Mouse (Mus musculus): ENCODE results near the gene Arpc2. TPM values are rescaled to one million over a fixed set of nuclear protein-coding genes. Genes with fewer than 3 reads are reported as not detected.

Gene Arpc2
- total and polyA plus RNA-seq, 3 experiments, result 234 to 522 (median 455) TPM

- in situ Hi-C loops (cut with MboI; ENCODE audit: low pct_ligation_motif_present, low pct_unique_long_range_greater_than_20kb, low sequenced_read_pairs), result loop anchor here (5.0 kb wide), 1 partner anchor 78 kb away; the partner anchor contains the start of gene Ctdsp1
- H3K4me3 ChIP-seq (replicated peaks in 1 of 3; ENCODE audit: low read depth in 2 of 3, low read length in 2 of 3, poor library complexity in 1 of 3), result no peak overlapping the region
These were observed 78.9 kb downstream of the Arpc2 start for GRCm38 (mm10) chr1:74314796-74315195.

GRCm38 (mm10) chr1:74316114-74316827, 80.4 kb downstream of the Arpc2 start:
- dilution Hi-C loops (cut with MboI; ENCODE audit: extremely low pct_ligation_motif_present, extremely low pct_unique_long_range_greater_than_20kb, low sequenced_read_pairs) (no loop called here), in situ Hi-C loops (cut with MboI; ENCODE audit: low pct_ligation_motif_present, low pct_unique_long_range_greater_than_20kb, low sequenced_read_pairs) (no loop called here)
- Histone ChIP-seq H3K4me2 (ENCODE audit: insufficient read depth, low read depth, poor library complexity, severe bottlenecking) (no peak overlapping the region), H3K4me3 (replicated peaks in 1 of 3; ENCODE audit: low read depth in 2 of 3, low read length in 2 of 3, poor library complexity in 1 of 3) (no peak overlapping the region), H3K9ac (ENCODE audit: insufficient read depth, low read depth) (no peak overlapping the region), H3K27me3 (replicated peaks) (no peaks in the 10 kb centered on the region), H3K9me3 (replicated peaks; ENCODE audit: low read length) (peaks cover 3% of the 10 kb centered on the region), H3K4me1 (ENCODE audit: control insufficient read depth in 1 of 2, insufficient read depth in 2 of 2) (peaks cover 16 to 44% of the 10 kb centered on the region in 2 experiments), H3K27ac (ENCODE audit: insufficient read depth, low read depth) (no peak overlapping the region), H3K79me2 (replicated peaks; ENCODE audit: control insufficient read depth, extremely low read depth, insufficient read depth, poor library complexity, severe bottlenecking) (no peaks in the 10 kb centered on the region; the same call in 1 of the 2 replicates), H3K36me3 (replicated peaks in 1 of 2; ENCODE audit: control insufficient read depth in 1 of 2, insufficient read depth in 1 of 2, low read length in 1 of 2) (no peaks in the 10 kb centered on the region)
- DNase-seq (ENCODE audit: extremely low read depth), result no peak
- TF ChIP-seq TBP (conservative IDR thresholded peaks at IDR 0.05; ENCODE audit: low read depth, low read length), result no peak
- no peak for TF ChIP-seq CHD2 (IDR thresholded peaks at IDR 0.05; ENCODE audit: low read length)

More at GRCm38 (mm10) chr1:74314796-74315195, 78.9 kb downstream of the Arpc2 start:
- Histone ChIP-seq H3K36me3 (replicated peaks in 1 of 2; ENCODE audit: control insufficient read depth in 1 of 2, insufficient read depth in 1 of 2, low read length in 1 of 2) (no peaks in the 10 kb centered on the region), H3K27ac (ENCODE audit: insufficient read depth, low read depth) (no peak overlapping the region), H3K4me2 (ENCODE audit: insufficient read depth, low read depth, poor library complexity, severe bottlenecking) (no peak overlapping the region), H3K9ac (ENCODE audit: insufficient read depth, low read depth) (no peak overlapping the region), H3K4me1 (ENCODE audit: control insufficient read depth in 1 of 2, insufficient read depth in 2 of 2) (peaks cover 16 to 48% of the 10 kb centered on the region in 2 experiments), H3K27me3 (replicated peaks) (no peaks in the 10 kb centered on the region), H3K9me3 (replicated peaks; ENCODE audit: low read length) (no peaks in the 10 kb centered on the region), H3K79me2 (replicated peaks; ENCODE audit: control insufficient read depth, extremely low read depth, insufficient read depth, poor library complexity, severe bottlenecking) (no peaks in the 10 kb centered on the region; the same call in 1 of the 2 replicates)
- dilution Hi-C loops (cut with MboI; ENCODE audit: extremely low pct_ligation_motif_present, extremely low pct_unique_long_range_greater_than_20kb, low sequenced_read_pairs), result no loop called here
- TF ChIP-seq UBTF (IDR thresholded peaks at IDR 0.05; ENCODE audit: low read depth, low read length), result no peak
- no peak for TF ChIP-seq IRF4 (IDR thresholded peaks at IDR 0.05; ENCODE audit: low read depth, low read length)
- no peak for TF ChIP-seq MEF2A (IDR thresholded peaks at IDR 0.05; ENCODE audit: borderline replicate concordance, low read depth, low read length)
- no peak for TF ChIP-seq PAX5 (IDR thresholded peaks at IDR 0.05; ENCODE audit: low read length)
- TF ChIP-seq NRF1 (IDR thresholded peaks at IDR 0.05; ENCODE audit: low read depth, low read length), result no peak
- no peak for TF ChIP-seq ZC3H11A (IDR thresholded peaks at IDR 0.05; ENCODE audit: low read depth, low read length)
- no peak for TF ChIP-seq RAD21 (IDR thresholded peaks at IDR 0.05; ENCODE audit: low read depth, low read length)
- no peak for TF ChIP-seq POLR2AphosphoS2 (IDR thresholded peaks at IDR 0.05; ENCODE audit: low read depth, low read length)
- no peak for TF ChIP-seq ZMIZ1 (IDR thresholded peaks at IDR 0.05; ENCODE audit: low read depth, low read length)
- TF ChIP-seq MAFK (IDR thresholded peaks at IDR 0.05; ENCODE audit: insufficient replicate concordance, low read length), result no peak
- TF ChIP-seq POLR2A (IDR thresholded peaks at IDR 0.05; ENCODE audit: low read depth, low read length), result no peak
- no peak for TF ChIP-seq SMC3 (IDR thresholded peaks at IDR 0.05; ENCODE audit: low read depth, low read length)
- no peak for TF ChIP-seq USF2 (conservative IDR thresholded peaks at IDR 0.05; ENCODE audit: low read depth, low read length)
- no peak for TF ChIP-seq TCF12 (IDR thresholded peaks at IDR 0.05; ENCODE audit: low read depth, low read length)
- no peak for TF ChIP-seq USF1 (IDR thresholded peaks at IDR 0.05; ENCODE audit: low read depth, low read length)
- TF ChIP-seq ELF1 (IDR thresholded peaks at IDR 0.05; ENCODE audit: low read depth, low read length), result no peak
- TF ChIP-seq HCFC1 (IDR thresholded peaks at IDR 0.05; ENCODE audit: low read depth, low read length), result no peak
- TF ChIP-seq KAT2A (IDR thresholded peaks at IDR 0.05; ENCODE audit: insufficient replicate concordance, low read length), result no peak
- no peak for TF ChIP-seq E2F4 (IDR thresholded peaks at IDR 0.05; ENCODE audit: insufficient replicate concordance, low read depth, low read length)
- no peak for DNase-seq (ENCODE audit: extremely low read depth)

Other genes with a start within 250 kb of the Arpc2 start
- 0.89 and 1.0 TPM in 2 replicates for gene Tns1, start 111.6 kb upstream of the Arpc2 start, total RNA-seq (2012; rRNA removed)
- 0.40 and 0.89 TPM in 2 replicates for gene Tns1, start 111.6 kb upstream of the Arpc2 start, total RNA-seq (2014; rRNA removed)
- 2.5 and 3.6 TPM in 2 replicates for gene Tns1, start 111.6 kb upstream of the Arpc2 start, polyA plus RNA-seq (2012; ENCODE audit: insufficient read length, low read depth)
- not detected in 2 replicates for gene Rufy4, start 110.5 kb upstream of the Arpc2 start, total RNA-seq (2012; rRNA removed)
- gene Rufy4, start 110.5 kb upstream of the Arpc2 start, total RNA-seq (2014; rRNA removed), result not detected in 2 replicates
- gene Rufy4, start 110.5 kb upstream of the Arpc2 start, polyA plus RNA-seq (2012; ENCODE audit: insufficient read length, low read depth), result not detected in 2 replicates
- 0.17 and 0.29 TPM in 2 replicates for gene Cxcr2, start 82.1 kb upstream of the Arpc2 start, total RNA-seq (2012; rRNA removed)
- gene Cxcr2, start 82.1 kb upstream of the Arpc2 start, total RNA-seq (2014; rRNA removed), result not detected in 2 replicates
- gene Cxcr2, start 82.1 kb upstream of the Arpc2 start, polyA plus RNA-seq (2012; ENCODE audit: insufficient read length, low read depth), result 0.10 TPM in 1 of 2 replicates, not detected in the other
- not detected in 2 replicates for gene Cxcr1, start 41.5 kb upstream of the Arpc2 start, total RNA-seq (2012; rRNA removed)
- gene Cxcr1, start 41.5 kb upstream of the Arpc2 start, total RNA-seq (2014; rRNA removed), result not detected in 2 replicates
- not detected in 2 replicates for gene Cxcr1, start 41.5 kb upstream of the Arpc2 start, polyA plus RNA-seq (2012; ENCODE audit: insufficient read length, low read depth)
- gene Gpbar1, start 42.5 kb downstream of the Arpc2 start, total RNA-seq (2012; rRNA removed), result 0.21 TPM in 1 of 2 replicates, not detected in the other
- gene Gpbar1, start 42.5 kb downstream of the Arpc2 start, total RNA-seq (2014; rRNA removed), result not detected in 2 replicates
- gene Gpbar1, start 42.5 kb downstream of the Arpc2 start, polyA plus RNA-seq (2012; ENCODE audit: insufficient read length, low read depth), result not detected in 2 replicates
- gene Aamp, start 48.7 kb downstream of the Arpc2 start, total RNA-seq (2012; rRNA removed), result 151 and 163 TPM in 2 replicates
- gene Aamp, start 48.7 kb downstream of the Arpc2 start, total RNA-seq (2014; rRNA removed), result 103 and 108 TPM in 2 replicates
- 172 and 193 TPM in 2 replicates for gene Aamp, start 48.7 kb downstream of the Arpc2 start, polyA plus RNA-seq (2012; ENCODE audit: insufficient read length, low read depth)
- gene Pnkd, start 48.8 kb downstream of the Arpc2 start, total RNA-seq (2012; rRNA removed), result 117 and 154 TPM in 2 replicates
- gene Pnkd, start 48.8 kb downstream of the Arpc2 start, total RNA-seq (2014; rRNA removed), result 42.7 and 45.5 TPM in 2 replicates
- gene Pnkd, start 48.8 kb downstream of the Arpc2 start, polyA plus RNA-seq (2012; ENCODE audit: insufficient read length, low read depth), result 263 and 318 TPM in 2 replicates
- gene Tmbim1, start 69.5 kb downstream of the Arpc2 start, total RNA-seq (2012; rRNA removed), result 30.9 and 32.4 TPM in 2 replicates
- 26.6 and 28.3 TPM in 2 replicates for gene Tmbim1, start 69.5 kb downstream of the Arpc2 start, total RNA-seq (2014; rRNA removed)
- gene Tmbim1, start 69.5 kb downstream of the Arpc2 start, polyA plus RNA-seq (2012; ENCODE audit: insufficient read length, low read depth), result 31.1 and 35.1 TPM in 2 replicates
- gene Catip, start 126.0 kb downstream of the Arpc2 start, total RNA-seq (2012; rRNA removed), result 0.21 and 0.30 TPM in 2 replicates
- 0.11 and 0.20 TPM in 2 replicates for gene Catip, start 126.0 kb downstream of the Arpc2 start, total RNA-seq (2014; rRNA removed)
- gene Catip, start 126.0 kb downstream of the Arpc2 start, polyA plus RNA-seq (2012; ENCODE audit: insufficient read length, low read depth), result 2.1 and 2.6 TPM in 2 replicates
- 21.3 and 35.7 TPM in 2 replicates for gene Slc11a1, start 139.1 kb downstream of the Arpc2 start, total RNA-seq (2012; rRNA removed)
- gene Slc11a1, start 139.1 kb downstream of the Arpc2 start, total RNA-seq (2014; rRNA removed), result 14.0 and 17.0 TPM in 2 replicates
- 85.8 and 96.4 TPM in 2 replicates for gene Slc11a1, start 139.1 kb downstream of the Arpc2 start, polyA plus RNA-seq (2012; ENCODE audit: insufficient read length, low read depth)
- gene Ctdsp1, start 155.4 kb downstream of the Arpc2 start, total RNA-seq (2012; rRNA removed), result 23.4 and 26.0 TPM in 2 replicates
- gene Ctdsp1, start 155.4 kb downstream of the Arpc2 start, total RNA-seq (2014; rRNA removed), result 11.8 and 14.4 TPM in 2 replicates
- 57.5 and 65.8 TPM in 2 replicates for gene Ctdsp1, start 155.4 kb downstream of the Arpc2 start, polyA plus RNA-seq (2012; ENCODE audit: insufficient read length, low read depth)
- gene Vil1, start 173.3 kb downstream of the Arpc2 start, total RNA-seq (2012; rRNA removed), result 0.08 TPM in 1 of 2 replicates, not detected in the other
- gene Vil1, start 173.3 kb downstream of the Arpc2 start, total RNA-seq (2014; rRNA removed), result not detected in 2 replicates
- 0.10 TPM in 1 of 2 replicates, not detected in the other for gene Vil1, start 173.3 kb downstream of the Arpc2 start, polyA plus RNA-seq (2012; ENCODE audit: insufficient read length, low read depth)